Mouse (Mus musculus): ENCODE results near the gene Glb1l2. TPM values are rescaled to one million over a fixed set of nuclear protein-coding genes. Genes with fewer than 3 reads are reported as not detected.

Glb1l2 gene
- total and polyA plus RNA-seq, 3 experiments = not detected

GRCm38 (mm10) chr9:26721771-26722170 is 84.5 kb downstream of the Glb1l2 start:
- no peak for DNase-seq (ENCODE audit: low read depth, low spot score)
- Histone ChIP-seq H3K36me3 (ENCODE audit: control insufficient read depth in 1 of 2, insufficient read depth in 2 of 2, low read length in 2 of 2) (no peaks in the 10 kb centered on the region), H3K9ac (ENCODE audit: control insufficient read depth, low read depth, low read length, poor library complexity, severe bottlenecking) (no peak overlapping the region), H3K9me3 (replicated peaks; ENCODE audit: insufficient read depth, low read length) (no peaks in the 10 kb centered on the region), H3K27me3 (ENCODE audit: control insufficient read depth in 1 of 2, insufficient read depth in 2 of 2, low read length in 2 of 2) (no peaks in the 10 kb centered on the region), H3K4me1 (ENCODE audit: control insufficient read depth in 1 of 2, insufficient read depth in 2 of 2, low read length in 2 of 2) (no peaks in the 10 kb centered on the region), H3K4me3 (ENCODE audit: control insufficient read depth in 1 of 2, insufficient read depth in 1 of 2, low read depth in 2 of 2, low read length in 2 of 2) (no peak overlapping the region), H3K27ac (ENCODE audit: control insufficient read depth, low read depth, low read length) (no peak overlapping the region), H3K79me2 (ENCODE audit: control insufficient read depth, insufficient read depth, low read length, poor library complexity) (no peaks in the 10 kb centered on the region)
- TF ChIP-seq SMC3 (IDR thresholded peaks at IDR 0.05; ENCODE audit: low read depth, low read length) = no peak
- no peak for TF ChIP-seq TCF12 (IDR thresholded peaks at IDR 0.05; ENCODE audit: low read depth, low read length)
- no peak for TF ChIP-seq POLR2A (IDR thresholded peaks at IDR 0.05; ENCODE audit: control insufficient read depth in 1 of 2, insufficient read depth in 1 of 2, low read depth in 1 of 2, low read length in 2 of 2, poor library complexity in 1 of 2)
- TF ChIP-seq NELFE (IDR thresholded peaks at IDR 0.05; ENCODE audit: low read depth, low read length) = no peak
- TF ChIP-seq CHD2 (IDR thresholded peaks at IDR 0.05; ENCODE audit: low read length) = no peak
- no peak for TF ChIP-seq ZC3H11A (IDR thresholded peaks at IDR 0.05; ENCODE audit: low read depth, low read length)
- TF ChIP-seq ZKSCAN1 (IDR thresholded peaks at IDR 0.05; ENCODE audit: low read depth, low read length) = no peak
- TF ChIP-seq POLR2AphosphoS5 (IDR thresholded peaks at IDR 0.05; ENCODE audit: borderline replicate concordance, low read depth, low read length) = no peak
- TF ChIP-seq MAX (IDR thresholded peaks at IDR 0.05; ENCODE audit: low read length) = no peak
- TF ChIP-seq ELF1 (IDR thresholded peaks at IDR 0.05; ENCODE audit: low read depth, low read length) = no peak
- no peak for TF ChIP-seq KAT2A (conservative IDR thresholded peaks at IDR 0.05; ENCODE audit: low read depth, low read length)
- no peak for TF ChIP-seq GATA1 (IDR thresholded peaks at IDR 0.05; ENCODE audit: low read depth, low read length)
- TF ChIP-seq JUND (IDR thresholded peaks at IDR 0.05; ENCODE audit: low read depth, low read length) = no peak
- TF ChIP-seq USF1 (IDR thresholded peaks at IDR 0.05; ENCODE audit: low read depth, low read length) = no peak
- no peak for TF ChIP-seq POLR2AphosphoS2 (IDR thresholded peaks at IDR 0.05; ENCODE audit: low read length)
- TF ChIP-seq RCOR1 (IDR thresholded peaks at IDR 0.05; ENCODE audit: low read depth, low read length) = no peak

- no peaks in the 10 kb centered on the region for H3K36me3 ChIP-seq (ENCODE audit: control insufficient read depth in 1 of 2, insufficient read depth in 2 of 2, low read length in 2 of 2)
- TF ChIP-seq TCF12 (IDR thresholded peaks at IDR 0.05; ENCODE audit: low read depth, low read length) (no peak), CHD2 (IDR thresholded peaks at IDR 0.05; ENCODE audit: low read length) (no peak), MAZ (IDR thresholded peaks at IDR 0.05; ENCODE audit: low read depth, low read length) (no peak), ZMIZ1 (IDR thresholded peaks at IDR 0.05; ENCODE audit: low read depth, low read length) (no peak), USF1 (IDR thresholded peaks at IDR 0.05; ENCODE audit: low read depth, low read length) (no peak), POLR2A (IDR thresholded peaks at IDR 0.05; ENCODE audit: control insufficient read depth in 1 of 2, insufficient read depth in 1 of 2, low read depth in 1 of 2, low read length in 2 of 2, poor library complexity in 1 of 2) (no peak), MXI1 (IDR thresholded peaks at IDR 0.05; ENCODE audit: low read depth, low read length) (no peak), HCFC1 (IDR thresholded peaks at IDR 0.05; ENCODE audit: low read depth, low read length) (no peak), MAFK (IDR thresholded peaks at IDR 0.05; ENCODE audit: borderline replicate concordance, low read depth, low read length) (no peak), RCOR1 (IDR thresholded peaks at IDR 0.05; ENCODE audit: low read depth, low read length) (no peak), MAX (IDR thresholded peaks at IDR 0.05; ENCODE audit: low read length) (no peak), NELFE (IDR thresholded peaks at IDR 0.05; ENCODE audit: low read depth, low read length) (no peak), SMC3 (IDR thresholded peaks at IDR 0.05; ENCODE audit: low read depth, low read length) (no peak), BHLHE40 (IDR thresholded peaks at IDR 0.05; ENCODE audit: borderline replicate concordance, low read depth, low read length) (no peak), ZKSCAN1 (IDR thresholded peaks at IDR 0.05; ENCODE audit: low read depth, low read length) (no peak), ZC3H11A (IDR thresholded peaks at IDR 0.05; ENCODE audit: low read depth, low read length) (no peak), POLR2AphosphoS2 (IDR thresholded peaks at IDR 0.05; ENCODE audit: low read length) (no peak)
- H3K27me3 ChIP-seq (ENCODE audit: control insufficient read depth in 1 of 2, insufficient read depth in 2 of 2, low read length in 2 of 2) = no peaks in the 10 kb centered on the region
- H3K79me2 ChIP-seq (ENCODE audit: control insufficient read depth, insufficient read depth, low read length, poor library complexity) = no peaks in the 10 kb centered on the region
- H3K4me3 ChIP-seq (ENCODE audit: control insufficient read depth in 1 of 2, insufficient read depth in 1 of 2, low read depth in 2 of 2, low read length in 2 of 2) = no peak overlapping the region
- H3K9ac ChIP-seq (ENCODE audit: control insufficient read depth, low read depth, low read length, poor library complexity, severe bottlenecking) = no peak overlapping the region
- DNase-seq (ENCODE audit: low read depth, low spot score) = no peak
- no peaks in the 10 kb centered on the region for H3K9me3 ChIP-seq (replicated peaks; ENCODE audit: insufficient read depth, low read length)
- H3K4me1 ChIP-seq (ENCODE audit: control insufficient read depth in 1 of 2, insufficient read depth in 2 of 2, low read length in 2 of 2) = no peaks in the 10 kb centered on the region
- no peak overlapping the region for H3K27ac ChIP-seq (ENCODE audit: control insufficient read depth, low read depth, low read length)
These were observed 87.9 kb downstream of the Glb1l2 start for GRCm38 (mm10) chr9:26718388-26718787.

All from MEL (cell line).